8 mouse cellular contexts compared by ENCODE assay signal in the genomic region with DNA sequence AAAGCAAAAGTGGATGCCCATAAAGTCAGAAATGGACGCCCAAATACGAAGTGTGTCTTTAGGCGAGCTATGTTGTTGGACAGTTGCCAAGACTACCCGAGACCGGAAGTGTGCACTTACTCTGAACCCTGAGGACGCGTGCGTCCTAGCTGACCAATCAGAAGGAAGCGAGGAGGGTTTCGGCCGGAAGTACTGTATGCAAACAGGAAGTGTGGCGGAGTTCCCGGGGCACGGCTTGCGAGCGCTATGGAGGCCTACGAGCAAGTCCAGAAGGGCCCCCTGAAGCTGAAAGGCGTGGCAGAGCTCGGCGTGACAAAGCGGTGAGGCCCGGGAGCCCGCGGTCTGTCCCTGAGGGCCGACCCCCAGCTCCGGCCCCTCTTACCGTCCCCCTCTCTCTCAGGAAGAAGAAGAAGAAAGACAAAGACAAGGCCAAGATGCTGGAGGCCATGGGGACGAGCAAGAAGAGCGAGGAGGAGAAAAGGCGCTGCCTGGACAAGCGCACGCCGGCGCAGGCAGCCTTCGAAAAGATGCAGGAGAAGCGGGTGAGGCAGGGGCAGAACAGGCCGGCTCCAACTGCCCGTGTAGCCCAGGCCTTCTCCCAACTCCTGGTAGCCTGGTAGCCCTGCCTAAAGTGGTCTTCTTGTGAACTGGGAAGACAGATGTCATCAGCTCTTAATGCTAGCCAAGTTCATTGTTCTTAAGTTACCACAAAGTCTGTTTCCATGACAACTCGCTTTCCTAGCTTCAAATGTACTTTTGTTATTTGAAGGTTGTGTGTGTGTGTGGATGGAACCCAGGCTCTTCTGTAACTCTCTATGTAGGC. TPM values are rescaled to one million over a fixed set of nuclear protein-coding genes. Genes with fewer than 3 reads are reported as not detected.
DNase-seq lines count a peak whose midpoint lies in the region; ATAC-seq and TF ChIP-seq lines count a peak whose summit lies in the region.

Gene Fam32a, plus strand, starts transcription at position 190 of the 823 bp plus-strand sequence.

- intact Hi-C loops in heart, postnatal 10 days (cut with DNase I): loop anchor here (5.0 kb wide), 1 partner anchor 42 kb away; no protein-coding TSS in a partner anchor

- H3K9ac ChIP-seq in ES-Bruce4 (ENCODE audit: low read depth, poor library complexity, severe bottlenecking): peak within 1 kb of the TSS; percentile 70
- H3K9ac ChIP-seq in forebrain, embryonic 13.5 days: peak within 1 kb of the TSS; percentile 75
- peak within 1 kb of the TSS; percentile 80 for H3K9ac ChIP-seq in liver, postnatal 0 days (replicated peaks)
- peak within 1 kb of the TSS; percentile 74 for H3K9ac ChIP-seq in neural tube, embryonic 14.5 days (replicated peaks; ENCODE audit: low read depth, low read length)

- no peaks in the 10 kb centered on the region for H3K27me3 ChIP-seq in ES-Bruce4 (ENCODE audit: control insufficient read depth, insufficient read depth, low read length, poor library complexity, severe bottlenecking)
- peaks cover 20% of the 10 kb centered on the region for H3K27me3 ChIP-seq in forebrain, embryonic 13.5 days
- H3K27me3 ChIP-seq in liver, postnatal 0 days (ENCODE audit: insufficient read depth, low read length): no peaks in the 10 kb centered on the region
- H3K27me3 ChIP-seq in neural tube, embryonic 14.5 days (ENCODE audit: control insufficient read depth, insufficient read depth, low read length): no peaks in the 10 kb centered on the region

- H3K36me3 ChIP-seq in ES-Bruce4 (ENCODE audit: control insufficient read depth, insufficient read depth, low read length, poor library complexity, severe bottlenecking): peaks cover 25% of the 10 kb centered on the region
- peaks cover 30% of the 10 kb centered on the region for H3K36me3 ChIP-seq in forebrain, embryonic 13.5 days (ENCODE audit: poor library complexity, severe bottlenecking)
- peaks cover 28% of the 10 kb centered on the region for H3K36me3 ChIP-seq in liver, postnatal 0 days (replicated peaks; ENCODE audit: insufficient read depth, low read length)
- peaks cover 15% of the 10 kb centered on the region for H3K36me3 ChIP-seq in neural tube, embryonic 14.5 days (ENCODE audit: control insufficient read depth, insufficient read depth, low read length)

- DNase-seq in heart, postnatal 10 days: peak; percentile 91 to 94
- DNase-seq in large intestine, adult 2 months (ENCODE audit: low read depth, low spot score): peak; percentile 91
- peak; percentile 94 for DNase-seq in liver, postnatal 0 days
- peak; percentile 85 for DNase-seq in testis, postnatal 10 days (ENCODE audit: low spot score)

- no peak for TF ChIP-seq EP300 in ES-Bruce4 (IDR thresholded peaks at IDR 0.05; ENCODE audit: insufficient read depth, low read depth, low read length)
- TF ChIP-seq EP300 in liver, postnatal 0 days (IDR thresholded peaks at IDR 0.05; ENCODE audit: low read depth): peak; percentile 47; the same call in 1 of the 2 replicates

- 14% methylated on average over 39 of the region's 39 CpGs for WGBS in forebrain, embryonic 13.5 days
- 10% methylated on average over 39 of the region's 39 CpGs for WGBS in large intestine, adult 2 months
- WGBS in liver, postnatal 0 days (ENCODE audit: insufficient replicate concordance): 7% methylated on average over 39 of the region's 39 CpGs
- WGBS in neural tube, embryonic 14.5 days: 13% methylated on average over 39 of the region's 39 CpGs

- H3K9me3 ChIP-seq in ES-Bruce4 (replicated peaks; ENCODE audit: control insufficient read depth, insufficient read depth, low read length, poor library complexity, severe bottlenecking): peaks cover 8% of the 10 kb centered on the region; the same call in 1 of the 2 replicates
- no peaks in the 10 kb centered on the region for H3K9me3 ChIP-seq in forebrain, embryonic 13.5 days (replicated peaks)
- H3K9me3 ChIP-seq in liver, postnatal 0 days (ENCODE audit: low read length): no peaks in the 10 kb centered on the region
- no peaks in the 10 kb centered on the region for H3K9me3 ChIP-seq in neural tube, embryonic 14.5 days (ENCODE audit: control insufficient read depth, low read length)

- no peak within 1 kb of the TSS for H3K27ac ChIP-seq in ES-Bruce4 (ENCODE audit: insufficient read depth, low read length)
- peak within 1 kb of the TSS; percentile 79 for H3K27ac ChIP-seq in forebrain, embryonic 13.5 days
- H3K27ac ChIP-seq in liver, postnatal 0 days (ENCODE audit: low read depth): peak within 1 kb of the TSS; percentile 88
- peak within 1 kb of the TSS; percentile 62; the same call in 1 of the 2 replicates for H3K27ac ChIP-seq in neural tube, embryonic 14.5 days (ENCODE audit: low read depth, low read length)

- peak within 1 kb of the TSS; percentile 82 for H3K4me2 ChIP-seq in forebrain, embryonic 13.5 days
- peak within 1 kb of the TSS; percentile 82 for H3K4me2 ChIP-seq in liver, postnatal 0 days (ENCODE audit: low read depth, low read length)
- peak within 1 kb of the TSS; percentile 61 for H3K4me2 ChIP-seq in neural tube, embryonic 14.5 days (ENCODE audit: low read depth, low read length)

- ATAC-seq in cerebellum, adult (ENCODE audit: insufficient number of reproducible peaks, low FRiP score, low TSS enrichment): peak; percentile 98
- peak; percentile 99 for ATAC-seq in forebrain, embryonic 13.5 days
- ATAC-seq in liver, postnatal 0 days: peak; percentile 95
- peak; percentile 99 for ATAC-seq in neural tube, embryonic 14.5 days (ENCODE audit: low read depth)

- TF ChIP-seq POLR2A in ES-Bruce4 (IDR thresholded peaks at IDR 0.05; ENCODE audit: insufficient read depth, low read length): no peak

- peak within 1 kb of the TSS; percentile 80 for H3K4me3 ChIP-seq in ES-Bruce4 (ENCODE audit: low read depth, low read length)
- H3K4me3 ChIP-seq in forebrain, embryonic 13.5 days: peak within 1 kb of the TSS; percentile 64
- peak within 1 kb of the TSS; percentile 73 for H3K4me3 ChIP-seq in liver, postnatal 0 days (ENCODE audit: low read depth, low read length)
- H3K4me3 ChIP-seq in neural tube, embryonic 14.5 days (ENCODE audit: low read depth, low read length): peak within 1 kb of the TSS; percentile 82

- H3K4me1 ChIP-seq in ES-Bruce4 (ENCODE audit: control insufficient read depth, insufficient read depth, low read length): no peaks in the 10 kb centered on the region
- H3K4me1 ChIP-seq in forebrain, embryonic 13.5 days: peaks cover 10% of the 10 kb centered on the region
- H3K4me1 ChIP-seq in liver, postnatal 0 days (ENCODE audit: insufficient read depth): peaks cover 12% of the 10 kb centered on the region; the same call in 1 of the 2 replicates
- peaks cover 11% of the 10 kb centered on the region for H3K4me1 ChIP-seq in neural tube, embryonic 14.5 days (ENCODE audit: control insufficient read depth, insufficient read depth, low read length)

- TF ChIP-seq CTCF in ES-Bruce4 (IDR thresholded peaks at IDR 0.05; ENCODE audit: low read depth, low read length): no peak
- TF ChIP-seq CTCF in liver, postnatal 0 days (IDR thresholded peaks at IDR 0.05; ENCODE audit: low read depth): no peak

RNA-seq across cellular contexts. Expression of gene Fam32a, which starts in this region (rescaled TPM):
- polyA plus RNA-seq in ES-Bruce4 (2011; ENCODE audit: insufficient read depth, insufficient read length, low read depth, missing spikeins): 45.1 and 50.4 TPM in 2 replicates
- polyA plus RNA-seq in forebrain, embryonic 13.5 days (2015; fragmentation: Nextera tagmentation; extraction: Ambion mirVana): 103 and 108 TPM in 2 replicates
- total RNA-seq in heart, postnatal 10 days (2021): 10 to 100 TPM; 24.9 to 27.5 TPM
- 53.3 and 55.0 TPM in 2 replicates for polyA plus RNA-seq in large intestine, adult 2 months (2012; rRNA removed)
- 27.5 and 28.4 TPM in 2 replicates for polyA plus RNA-seq in liver, postnatal 0 days (2015; fragmentation: Nextera tagmentation; extraction: Ambion mirVana)
- polyA plus RNA-seq in neural tube, embryonic 14.5 days (2014; fragmentation: Nextera tagmentation; extraction: Ambion mirVana): 60.5 and 71.7 TPM in 2 replicates
